Mouse (Mus musculus) midbrain, embryonic 16.5 days (tissue): ENCODE measurements around the gene Kcnh4. TPM values are rescaled to one million over a fixed set of nuclear protein-coding genes. Genes with fewer than 3 reads are reported as not detected.

Experiments used
- polyA plus RNA-seq: library from polyadenylated mRNA; unstranded; fragments of >200 nt; fragmentation: Nextera tagmentation; extraction: Ambion mirVana; gene quantifications from 2 replicates; pipeline ENCODE4 v1.2.1, GENCODE M21; 2015

The Kcnh4 gene
- polyA plus RNA-seq, 1 experiment from 2014 or later, result 11.4 TPM

Other genes with a start within 250 kb of the Kcnh4 start
- 218 and 229 TPM in 2 replicates for gene Acly, start 231.9 kb downstream of the Kcnh4 start, polyA plus RNA-seq
- 2.9 and 3.5 TPM in 2 replicates for gene Ttc25, start 214.3 kb downstream of the Kcnh4 start, polyA plus RNA-seq
- 46.5 and 57.8 TPM in 2 replicates for gene Cnp, start 185.0 kb downstream of the Kcnh4 start, polyA plus RNA-seq
- gene Nkiras2, start 140.7 kb downstream of the Kcnh4 start, polyA plus RNA-seq, result 97.7 TPM in 2 replicates
- gene Dnajc7, start 139.8 kb downstream of the Kcnh4 start, polyA plus RNA-seq, result 289 and 327 TPM in 2 replicates
- gene Zfp385c, start 67.5 kb downstream of the Kcnh4 start, polyA plus RNA-seq, result 0.41 and 0.92 TPM in 2 replicates
- gene Dhx58, start 55.7 kb downstream of the Kcnh4 start, polyA plus RNA-seq, result 2.8 and 2.9 TPM in 2 replicates
- gene Kat2a, start 47.5 kb downstream of the Kcnh4 start, polyA plus RNA-seq, result 64.9 and 65.9 TPM in 2 replicates
- gene Hspb9, start 46.1 kb downstream of the Kcnh4 start, polyA plus RNA-seq, result 0.34 TPM in 1 of 2 replicates, not detected in the other
- gene Rab5c, start 21.7 kb downstream of the Kcnh4 start, polyA plus RNA-seq, result 41.1 and 43.3 TPM in 2 replicates
- gene Hcrt, start 3.0 kb upstream of the Kcnh4 start, polyA plus RNA-seq, result 2.5 and 4.6 TPM in 2 replicates
- 6.8 and 7.5 TPM in 2 replicates for gene Ghdc, start 11.0 kb upstream of the Kcnh4 start, polyA plus RNA-seq
- 17.5 and 22.9 TPM in 2 replicates for gene Stat5b, start 90.8 kb upstream of the Kcnh4 start, polyA plus RNA-seq
- 2.1 and 3.2 TPM in 2 replicates for gene Stat5a, start 99.4 kb upstream of the Kcnh4 start, polyA plus RNA-seq
- 37.3 and 39.0 TPM in 2 replicates for gene Stat3, start 179.6 kb upstream of the Kcnh4 start, polyA plus RNA-seq
- 40.0 TPM in 2 replicates for gene Cavin1, start 210.9 kb upstream of the Kcnh4 start, polyA plus RNA-seq
- gene Atp6v0a1, start 249.5 kb upstream of the Kcnh4 start, polyA plus RNA-seq, result 155 and 172 TPM in 2 replicates